Mouse (Mus musculus): ENCODE data around the gene Tcl1. TPM values are rescaled to one million over a fixed set of nuclear protein-coding genes. Genes with fewer than 3 reads are reported as not detected.

Gene Tcl1
- total RNA-seq (2023): not detected

GRCm38 (mm10) chr12:105222601-105223319, at the start of gene Tcl1:
Gene Tcl1 (minus strand): TSS chr12:105222793.

GRCm38 (mm10) chr12:105201657-105202056, 20.9 kb downstream of the Tcl1 start, which contains the start of gene Tcl1b4:
Gene Tcl1b4 (plus strand): TSS chr12:105201957.

GRCm38 (mm10) chr12:105190743-105191142, 31.9 kb downstream of the Tcl1 start, which contains the start of gene Tcl1b3:
Gene Tcl1b3 (plus strand): TSS chr12:105191043.

GRCm38 (mm10) chr12:105176044-105176443, 46.5 kb downstream of the Tcl1 start, which contains the start of gene Tcl1b5:
Gene Tcl1b5 (plus strand): TSS chr12:105176344.

Other genes with a start within 250 kb of the Tcl1 start
- 9.7 TPM for gene Syne3, start 213.0 kb downstream of the Tcl1 start, total RNA-seq (2023)
- gene Glrx5, start 190.1 kb downstream of the Tcl1 start, total RNA-seq (2023): 29.2 TPM
- gene Tcl1b2, start 76.8 kb downstream of the Tcl1 start, total RNA-seq (2023): not detected
- not detected for gene Tcl1b1, start 63.1 kb downstream of the Tcl1 start, total RNA-seq (2023)
- not detected for gene Tcl1b5, start 46.4 kb downstream of the Tcl1 start, total RNA-seq (2023)
- not detected for gene Tcl1b3, start 31.8 kb downstream of the Tcl1 start, total RNA-seq (2023)
- not detected for gene Tcl1b4, start 20.8 kb downstream of the Tcl1 start, total RNA-seq (2023)
- gene Tunar, start 111.1 kb upstream of the Tcl1 start, total RNA-seq (2023): not detected
- not detected for gene D430019H16Rik, start 231.1 kb upstream of the Tcl1 start, total RNA-seq (2023)

Measured in CD8-positive naive resting alpha-beta T cell, adult 57 days (primary cell).